Mouse (Mus musculus) adrenal gland, postnatal 4 days (tissue): Measurements from ENCODE around the gene Ddx41. TPM values are rescaled to one million over a fixed set of nuclear protein-coding genes. Genes with fewer than 3 reads are reported as not detected.

ENCODE experiments used
- microRNA-seq: library from miRNA; unstranded; fragments of <30 nt; microRNA quantifications from one replicate; pipeline ENCODE4 v1.2.0, GENCODE M21; 2021
- total RNA-seq, 2 experiments: library from RNA; stranded (reverse); gene quantifications; 2 replicates each; pipeline ENCODE4 v1.2.3; 2021

Ddx41 gene
- total RNA-seq, 2 experiments from 2014 or later, result 54.0 to 57.4 TPM

Small RNAs within 50 kb of the gene (microRNA-seq; reads per million reads assigned to microRNA genes)
- not detected for gene Mir6945

Other genes starting within 250 kb of the Ddx41 start
- 100 to 1,000 TPM; 190 to 193 TPM for gene Prelid1, start 216.2 kb downstream of the Ddx41 start, total RNA-seq
- 10 to 100 TPM; 79.8 to 86.9 TPM for gene Rab24, start 214.7 kb downstream of the Ddx41 start, total RNA-seq
- 10 to 100 TPM; 16.2 to 18.0 TPM for gene Mxd3, start 206.8 kb downstream of the Ddx41 start, total RNA-seq
- 100 to 1,000 TPM; 105 to 114 TPM for gene Lman2, start 173.9 kb downstream of the Ddx41 start, total RNA-seq
- gene Rgs14, start 166.9 kb downstream of the Ddx41 start, total RNA-seq, result 1 to 10 TPM; 1.0 to 1.1 TPM
- 100 to 1,000 TPM in 1 of 2 experiments, 1 to 10 TPM in 1; 3.5 to 132 TPM for gene Slc34a1, start 138.5 kb downstream of the Ddx41 start, total RNA-seq
- not detected for gene Pfn3, start 121.4 kb downstream of the Ddx41 start, total RNA-seq
- gene F12, start 109.9 kb downstream of the Ddx41 start, total RNA-seq, result 10 to 100 TPM in 1 of 2 experiments, 1 to 10 TPM in 1; 1.3 to 36.6 TPM
- gene Grk6, start 91.6 kb downstream of the Ddx41 start, total RNA-seq, result 10 to 100 TPM; 54.3 to 56.7 TPM
- 1 to 10 TPM; 6.4 to 8.0 TPM for gene Prr7, start 72.4 kb downstream of the Ddx41 start, total RNA-seq
- gene Dbn1, start 48.5 kb downstream of the Ddx41 start, total RNA-seq, result 10 to 100 TPM; 56.4 to 75.6 TPM
- 10 to 100 TPM; 44.5 to 47.1 TPM for gene Pdlim7, start 23.0 kb downstream of the Ddx41 start, total RNA-seq
- 1 to 10 TPM; 2.6 to 4.7 TPM for gene Dok3, start 7.4 kb downstream of the Ddx41 start, total RNA-seq
- 10 to 100 TPM; 61.6 to 76.7 TPM for gene Fam193b, start 34.5 kb upstream of the Ddx41 start, total RNA-seq
- gene Tmed9, start 37.1 kb upstream of the Ddx41 start, total RNA-seq, result 100 to 1,000 TPM; 167 to 169 TPM
- 10 to 100 TPM; 16.5 to 18.8 TPM for gene B4galt7, start 63.2 kb upstream of the Ddx41 start, total RNA-seq
- gene Caml, start 86.3 kb upstream of the Ddx41 start, total RNA-seq, result 10 to 100 TPM; 40.7 to 41.4 TPM
- gene Ddx46, start 98.4 kb upstream of the Ddx41 start, total RNA-seq, result 10 to 100 TPM; 57.1 to 57.2 TPM
- gene B230219D22Rik, start 156.5 kb upstream of the Ddx41 start, total RNA-seq, result 10 to 100 TPM; 64.5 to 66.0 TPM
- gene Txndc15, start 178.0 kb upstream of the Ddx41 start, total RNA-seq, result 10 to 100 TPM; 53.9 to 54.3 TPM
- 10 to 100 TPM; 55.0 to 56.2 TPM for gene Pcbd2, start 190.7 kb upstream of the Ddx41 start, total RNA-seq
- gene Catsper3, start 247.9 kb upstream of the Ddx41 start, total RNA-seq, result under 1 TPM in 1 of 2 experiments, not detected in 1; 0.31 TPM